Mouse (Mus musculus) hematopoietic multipotent progenitor cell, adult 10-12 weeks (in vitro differentiated cells): ENCODE results near the gene Scn1a. TPM values are rescaled to one million over a fixed set of nuclear protein-coding genes. Genes with fewer than 3 reads are reported as not detected.

Experiments
- polyA plus RNA-seq: library from polyadenylated mRNA; stranded (reverse); fragments of >175 nt; gene quantifications from 2 replicates; pipeline ENCODE4 v1.2.3, GENCODE M21; 2012; ENCODE audit warnings: low replicate concordance

Scn1a gene
- not detected in 2 replicates for polyA plus RNA-seq

DNA sequence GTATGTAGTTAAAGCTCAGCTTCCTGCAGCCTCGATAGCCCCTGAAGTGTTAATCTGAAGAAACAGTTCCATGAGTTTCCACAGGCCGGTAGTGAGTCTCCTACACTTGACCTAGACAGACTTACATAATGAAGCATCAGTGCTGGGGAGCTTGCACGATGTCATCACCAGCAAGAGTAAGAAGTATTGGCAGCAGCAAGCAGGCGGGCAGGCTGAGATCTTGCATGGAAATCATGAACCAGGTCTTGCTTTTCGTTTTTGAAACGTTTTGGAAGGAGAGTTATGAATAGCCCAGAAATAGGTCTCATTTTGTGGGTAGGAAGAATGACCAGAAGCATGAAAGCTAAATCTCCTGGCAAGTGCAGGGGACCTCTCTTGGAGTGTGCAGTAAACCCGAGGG is at the start of gene Scn1a:
Gene Scn1a, minus strand, starts transcription at position 130 of the 400 bp plus-strand sequence.

DNA sequence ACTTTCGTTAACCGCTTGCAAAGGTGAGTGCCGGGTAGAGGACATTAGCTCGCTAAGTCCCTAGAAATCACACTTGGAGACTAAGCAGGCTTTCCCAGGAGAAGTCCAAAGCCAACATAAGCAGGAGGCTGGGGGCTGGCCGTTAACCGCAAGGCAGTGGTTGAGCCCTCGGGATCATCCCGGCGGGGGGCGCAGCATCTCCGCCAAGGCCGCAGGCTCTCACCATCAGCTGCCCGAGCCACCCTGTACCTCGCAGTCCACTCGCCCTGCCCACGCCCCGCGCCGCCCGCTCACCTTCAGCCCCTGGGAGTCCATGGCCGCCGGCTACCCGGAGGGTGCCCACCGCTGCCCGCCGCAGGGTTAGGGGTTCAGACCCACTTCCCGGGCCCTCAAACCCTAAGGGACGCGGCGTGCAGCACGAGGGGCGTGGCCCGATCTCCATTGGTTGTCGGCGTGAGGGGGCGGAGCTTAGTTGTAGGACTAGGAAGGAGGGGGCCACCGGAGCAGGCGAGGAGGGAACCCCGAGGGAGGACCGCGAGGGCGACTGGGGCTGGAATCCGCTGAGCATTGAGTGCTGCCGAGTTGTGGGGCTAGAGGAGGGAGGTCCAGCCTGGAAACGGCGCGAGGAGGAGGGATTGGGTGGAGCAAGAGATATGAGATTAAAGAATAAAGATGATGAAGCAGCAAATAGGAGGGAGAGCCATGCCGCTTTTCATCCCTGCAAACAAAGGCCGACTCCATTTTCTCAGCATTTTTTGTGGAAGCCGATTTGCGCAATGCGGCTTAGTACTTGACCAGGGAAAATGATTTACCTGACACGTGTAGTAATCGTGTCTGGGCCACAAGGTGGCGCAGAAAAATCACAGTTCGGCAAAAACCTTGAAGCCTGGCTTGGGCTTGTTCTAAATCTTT is 184.2 kb downstream of the Scn1a start, which contains the start of gene Ttc21b:
Gene Ttc21b, minus strand, starts transcription at position 398 of the 912 bp plus-strand sequence.

Other genes starting within 250 kb of the Scn1a start
- 0.83 and 1.4 TPM in 2 replicates for gene Ttc21b, start 184.2 kb downstream of the Scn1a start, polyA plus RNA-seq
- gene Scn9a, start 194.1 kb upstream of the Scn1a start, polyA plus RNA-seq = not detected in 2 replicates